Mouse (Mus musculus) cerebellum, adult 18-20 months (tissue): ENCODE measurements at regions not wholly inside any gene's neighbourhood (a gene's known extent, or its start where the extent isn't known, plus 50 kb on each side); places are given as distances from the start of the nearest gene placed in this dataset.
"Not testable (repeated sequence)": the region's sequence is repeated elsewhere in the genome, so short reads cannot be mapped to it uniquely, and the experiment has no call there.

Source experiments
- DNase-seq, 2 experiments: peaks; one replicate each; pipeline ENCODE4 v3.0.0; 2021

- no peak for DNase-seq
These were observed 3447.1 kb downstream of the 9330182O14Rik start for GRCm38 (mm10) chr15:43581246-43581645.

DNA sequence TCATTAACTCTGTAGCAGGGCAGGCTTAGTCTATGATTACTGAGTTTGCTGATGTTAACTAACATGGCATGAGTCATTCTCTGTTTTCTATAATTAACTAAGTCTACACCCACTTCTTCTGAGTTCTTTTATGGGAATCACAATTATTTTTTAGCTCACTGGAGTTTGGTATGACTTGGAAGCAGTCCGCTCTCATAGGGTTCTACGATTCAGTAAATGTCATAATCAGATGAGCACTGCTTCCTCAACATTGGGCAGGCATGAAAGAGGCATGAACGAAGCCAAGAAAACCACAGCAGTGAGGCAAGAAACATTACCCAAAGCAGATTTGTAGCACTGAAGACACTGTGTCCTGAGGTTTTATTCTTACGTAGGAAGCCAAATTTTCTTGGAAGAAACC is 3451.6 kb downstream of the 9330182O14Rik start:
- DNase-seq: no peak

- DNase-seq: no peak
These were observed 3453.9 kb downstream of the 9330182O14Rik start for GRCm38 (mm10) chr15:43588021-43588420.

DNA sequence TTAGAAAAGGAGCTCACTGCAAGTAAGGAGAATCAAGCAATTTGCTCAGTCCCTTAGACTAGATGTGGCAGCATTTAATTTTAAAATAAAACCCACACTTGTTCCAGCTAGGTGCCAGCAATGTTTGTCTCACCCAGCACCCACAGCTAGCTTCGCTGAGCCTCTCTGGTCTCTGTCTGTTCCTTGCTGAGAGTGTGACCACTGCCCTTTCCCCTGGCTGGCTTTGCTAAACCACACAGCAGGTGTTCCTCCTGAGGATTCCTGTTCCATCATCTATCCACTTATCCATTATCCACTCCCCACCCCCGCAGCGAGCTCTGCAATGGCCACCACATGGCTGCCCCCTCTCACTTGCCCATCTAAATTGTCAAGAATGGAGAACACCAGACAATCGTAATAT is 3473.5 kb downstream of the 9330182O14Rik start:
- no peak for DNase-seq

- no peak for DNase-seq
These were observed 3475.7 kb downstream of the 9330182O14Rik start for GRCm38 (mm10) chr15:43609901-43610300.

GRCm38 (mm10) chr15:43614004-43614661 is 3480.0 kb downstream of the 9330182O14Rik start:
- no peak for DNase-seq

DNA sequence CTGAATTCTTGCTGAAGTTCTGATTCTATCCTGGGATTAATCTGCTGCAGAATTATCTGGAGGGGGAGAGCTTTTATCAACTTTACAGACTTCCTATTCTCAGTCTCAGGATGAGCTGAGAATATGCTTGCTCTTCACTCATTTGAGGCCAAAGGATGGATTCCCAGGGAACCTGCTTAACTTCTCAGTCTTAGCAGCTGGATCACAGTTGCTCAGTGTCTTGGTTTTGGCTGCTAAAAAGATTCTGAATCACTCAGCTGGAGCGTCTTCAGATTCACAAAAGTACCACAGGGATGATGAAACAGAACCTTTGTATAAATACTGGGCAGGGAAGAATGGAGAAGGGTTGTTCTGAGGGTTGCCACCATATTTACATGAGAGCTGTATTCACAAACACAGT is 3481.6 kb downstream of the 9330182O14Rik start:
- DNase-seq: no peak

DNA sequence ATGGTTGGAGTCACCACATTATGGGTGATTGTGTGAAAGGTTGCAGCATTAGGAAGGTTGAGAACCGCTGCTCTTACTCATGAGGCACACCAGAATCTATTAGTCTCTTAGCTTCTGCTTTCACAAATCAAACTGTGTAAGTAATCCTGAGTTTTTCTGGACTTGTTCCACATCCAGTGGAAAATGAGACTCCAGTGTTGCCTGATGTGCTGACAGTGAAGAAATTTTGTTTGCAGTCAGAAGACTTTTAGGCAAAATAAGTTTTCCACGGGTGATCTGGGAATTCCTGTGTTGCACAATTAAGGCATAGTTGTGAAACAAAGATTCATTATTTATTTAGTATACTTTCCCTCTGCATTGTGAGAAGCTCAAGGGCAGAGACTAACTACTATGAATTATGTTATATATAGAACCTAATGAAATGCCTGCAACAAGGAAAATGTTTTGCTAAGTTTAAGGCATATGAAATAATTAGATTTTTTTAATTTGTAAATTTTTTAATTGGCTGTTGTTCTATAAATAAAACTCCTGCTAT is 3490.3 kb downstream of the 9330182O14Rik start:
- DNase-seq: no peak

GRCm38 (mm10) chr15:43625021-43625510 is 3490.9 kb downstream of the 9330182O14Rik start:
- no peak for DNase-seq

GRCm38 (mm10) chr15:43650818-43651500 is 3516.8 kb downstream of the 9330182O14Rik start:
- DNase-seq: no peak

DNA sequence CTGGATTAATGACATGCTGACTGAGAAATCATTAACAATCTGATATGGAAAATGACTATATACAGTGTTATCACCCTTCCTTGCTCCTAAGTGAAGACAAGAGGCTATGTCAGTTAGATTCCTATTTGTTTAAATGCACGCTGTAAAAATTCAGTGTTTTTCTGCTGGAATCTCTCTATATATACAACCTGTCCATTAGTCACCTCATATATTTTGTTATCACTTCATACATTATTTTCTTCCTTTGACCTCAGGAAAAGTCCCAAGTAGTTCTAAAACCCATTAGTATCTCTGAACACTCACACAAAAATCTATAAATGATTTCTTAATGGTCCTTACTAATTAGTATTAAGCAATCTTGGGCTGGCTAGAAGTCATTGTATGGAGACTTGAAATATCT is 3529.5 kb downstream of the 9330182O14Rik start:
- DNase-seq: no peak

- DNase-seq: no peak
These were observed 3544.7 kb downstream of the 9330182O14Rik start for GRCm38 (mm10) chr15:43678844-43679243.

DNA sequence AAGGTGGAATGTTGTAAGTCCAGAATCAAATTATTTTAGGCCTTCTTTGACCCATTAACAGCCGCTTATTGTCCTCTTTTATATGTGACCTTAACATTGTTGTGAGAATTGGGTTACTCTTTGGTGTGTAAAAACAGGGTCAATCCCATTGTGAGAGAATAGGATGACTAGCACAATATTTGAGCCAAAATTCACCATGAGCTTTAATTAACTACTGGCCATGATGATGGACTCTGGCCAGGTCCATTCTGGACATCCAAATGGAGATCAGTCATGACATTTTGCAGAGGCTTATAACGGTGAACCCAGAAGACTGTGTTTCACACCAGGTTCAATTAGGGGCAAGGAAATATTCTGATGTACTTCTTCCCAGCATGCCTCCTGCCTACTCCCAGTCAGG is 3548.0 kb downstream of the 9330182O14Rik start:
- DNase-seq: peak; percentile 2

DNA sequence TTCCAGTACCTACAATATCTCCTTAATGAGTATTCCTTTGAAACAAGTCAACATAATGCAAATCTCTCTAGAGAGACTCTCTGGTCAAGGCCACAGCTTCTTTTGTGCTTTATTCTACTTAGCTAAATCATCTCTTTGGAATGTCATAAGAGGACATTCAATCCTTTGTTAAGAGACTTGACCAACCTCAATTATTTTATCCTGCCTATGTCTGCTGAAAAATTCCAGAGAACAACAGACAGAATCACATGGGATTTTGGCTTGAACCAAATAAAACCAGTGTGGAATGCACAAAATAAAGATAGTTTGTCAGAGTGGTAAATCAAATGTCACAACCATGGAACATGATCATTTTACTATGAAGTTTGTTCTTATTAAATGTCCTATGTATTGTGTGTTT is 3557.8 kb downstream of the 9330182O14Rik start:
- DNase-seq: not testable (repeated sequence)

DNA sequence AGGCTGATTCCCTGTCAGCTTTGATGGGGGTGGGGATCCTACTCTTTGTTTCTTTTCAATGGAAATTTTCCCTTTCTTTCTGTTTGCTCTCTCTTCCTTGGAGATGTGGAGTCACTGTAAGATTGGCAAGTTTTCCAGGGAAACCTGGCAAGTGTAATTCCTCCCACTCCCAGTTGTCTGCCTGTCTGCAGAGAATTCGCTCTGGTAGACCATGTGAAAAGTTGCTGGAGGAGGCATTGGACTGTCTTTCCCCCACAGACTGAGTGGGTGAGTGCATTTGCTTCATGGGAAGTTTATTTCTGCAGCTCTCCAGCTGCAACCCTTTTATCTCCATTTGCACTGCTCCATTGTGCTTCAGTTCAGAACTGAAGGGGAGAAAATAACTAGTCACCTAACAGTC is 3561.3 kb downstream of the 9330182O14Rik start:
- DNase-seq: no peak

DNA sequence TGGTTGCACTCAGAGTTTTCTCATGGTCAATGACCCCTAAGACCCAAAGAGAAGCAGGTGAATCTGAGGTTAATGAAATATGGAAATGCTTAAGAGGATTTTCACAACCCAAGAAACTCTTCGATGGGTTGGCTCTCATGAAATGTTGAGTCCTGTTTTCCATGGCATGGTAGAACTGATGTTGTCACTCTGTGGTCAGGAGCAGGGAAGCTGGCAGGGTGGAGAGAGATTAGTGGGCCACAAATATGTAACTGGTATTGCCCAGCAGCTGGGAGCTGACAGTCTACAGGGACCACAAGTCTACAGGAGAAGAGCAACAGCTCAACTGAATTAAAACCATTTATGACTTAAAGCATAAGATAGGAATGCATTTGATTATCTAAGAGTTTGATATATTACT is 3582.9 kb downstream of the 9330182O14Rik start:
- DNase-seq: no peak

- DNase-seq: no peak
These were observed 3583.4 kb downstream of the 9330182O14Rik start for GRCm38 (mm10) chr15:43717559-43717958.

DNA sequence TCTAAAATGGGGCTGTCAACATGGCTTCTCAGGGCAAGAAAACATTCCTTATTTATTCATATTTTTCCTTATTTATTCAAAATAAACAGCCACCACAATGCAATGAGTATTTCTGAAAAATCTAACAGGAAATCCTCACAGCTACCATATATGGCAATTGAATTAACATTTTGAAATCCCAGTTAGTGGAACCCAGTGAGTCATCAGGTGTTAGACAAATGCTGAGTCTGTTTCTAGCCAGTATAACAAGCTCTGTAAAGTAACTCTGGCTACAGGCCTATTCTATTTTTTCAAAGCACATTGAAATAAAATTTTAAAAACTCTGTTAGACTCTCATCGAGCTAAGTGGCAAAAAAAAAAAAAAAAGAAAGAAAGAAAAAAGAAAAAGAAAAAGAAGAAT is 3586.8 kb downstream of the 9330182O14Rik start:
- DNase-seq: no peak

DNA sequence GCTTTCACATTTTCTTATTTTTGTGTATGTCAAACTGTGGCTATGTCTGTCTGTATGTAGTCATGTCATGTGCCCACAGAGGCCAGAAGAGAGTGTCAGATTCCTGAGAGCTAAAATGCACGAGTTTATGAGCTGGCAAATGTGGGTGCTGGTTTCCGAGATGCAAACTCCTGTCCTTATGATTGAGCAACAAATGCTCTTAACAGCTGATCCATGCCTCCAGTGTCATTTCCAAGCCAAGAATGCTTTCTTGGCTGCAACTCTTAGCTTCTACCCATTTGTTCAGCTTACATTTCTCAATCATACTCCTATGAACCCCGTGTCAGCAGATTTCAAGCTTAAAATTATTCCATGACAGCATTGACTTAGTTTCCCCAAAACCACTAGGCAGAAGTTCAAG is 3601.5 kb downstream of the 9330182O14Rik start:
- DNase-seq: no peak

- DNase-seq: no peak
These were observed 3624.1 kb downstream of the 9330182O14Rik start for GRCm38 (mm10) chr15:43758256-43758655.

- DNase-seq: no peak
These were observed 3630.4 kb downstream of the 9330182O14Rik start for GRCm38 (mm10) chr15:43764606-43765005.

- DNase-seq: peak in 1 of 2 experiments; percentile 11
These were observed 3638.6 kb downstream of the 9330182O14Rik start for GRCm38 (mm10) chr15:43772718-43773117.

DNA sequence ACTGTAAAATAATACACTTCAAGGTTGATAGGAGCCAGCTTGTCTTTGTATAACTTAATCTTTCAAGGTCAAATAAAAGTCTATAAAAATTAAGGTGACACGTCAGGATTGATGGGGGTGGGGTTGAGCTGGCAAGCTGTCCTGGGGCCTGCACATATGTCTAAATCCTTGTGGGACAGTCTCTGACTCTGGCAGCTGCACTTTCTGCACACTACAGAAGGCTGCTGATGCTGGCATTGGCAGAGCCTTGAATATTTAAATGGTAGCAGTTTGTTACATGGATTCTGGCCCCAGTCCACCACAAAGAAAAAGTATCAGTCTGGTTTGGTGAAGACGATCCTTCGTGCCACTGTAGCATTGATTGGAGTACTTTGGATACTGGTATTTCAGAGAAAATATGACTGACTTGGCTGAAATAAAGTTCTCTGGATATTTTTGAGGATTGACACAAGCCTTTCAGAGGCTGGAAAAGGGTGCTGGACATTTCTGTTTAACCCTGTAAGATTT is 3648.0 kb downstream of the 9330182O14Rik start:
- not testable (repeated sequence) for DNase-seq

DNA sequence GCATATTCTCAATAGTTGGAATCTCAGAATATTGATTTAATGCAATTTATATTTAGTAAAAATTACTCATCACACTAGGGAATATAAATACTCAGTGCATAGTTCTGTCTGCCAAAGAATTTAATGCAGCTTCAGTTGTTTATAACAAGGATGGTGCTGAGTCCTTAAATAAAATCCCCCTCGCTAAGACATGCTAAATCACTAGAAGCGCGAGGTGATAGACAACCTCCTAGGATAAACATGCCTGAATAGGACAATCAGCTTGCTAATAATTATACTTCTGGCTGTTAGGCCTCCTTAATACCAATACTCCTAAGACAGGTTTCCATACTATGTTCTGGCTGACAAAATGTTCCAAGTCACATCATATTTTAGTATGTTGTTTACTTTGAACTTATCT is 3650.0 kb downstream of the 9330182O14Rik start:
- DNase-seq: no peak
